Mouse (Mus musculus): ENCODE results near the gene Lzts3. TPM values are rescaled to one million over a fixed set of nuclear protein-coding genes. Genes with fewer than 3 reads are reported as not detected.

The Lzts3 gene
- polyA plus RNA-seq, 1 experiment from 2014 or later: 3.1 TPM

DNA sequence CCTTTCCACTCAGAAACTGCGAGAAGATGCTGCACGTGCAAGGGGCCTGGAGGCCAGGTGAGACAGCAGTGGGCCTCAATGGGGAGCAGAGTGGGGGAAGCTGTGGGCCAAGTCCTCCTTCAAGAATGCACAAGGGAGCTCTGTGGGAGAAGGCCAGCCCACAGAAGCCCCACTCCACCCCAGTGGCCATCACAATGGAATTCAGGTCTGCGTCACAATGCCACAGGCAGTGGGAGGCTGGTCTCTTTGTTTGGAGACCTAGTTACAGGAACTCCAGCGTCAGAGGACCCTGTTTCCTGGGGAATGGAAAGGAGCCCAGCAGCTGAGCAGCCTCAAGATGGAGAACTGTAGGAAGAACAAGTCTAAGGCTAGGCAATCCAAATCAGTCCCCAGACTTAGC is 53.4 kb downstream of the Lzts3 start:
- Histone ChIP-seq H3K9me3 (no peaks in the 10 kb centered on the region), H3K36me3 (replicated peaks) (peaks cover 44% of the 10 kb centered on the region), H3K27me3 (replicated peaks; ENCODE audit: low read depth, poor library complexity, severe bottlenecking) (peaks cover 12% of the 10 kb centered on the region; the same call in 1 of the 2 replicates), H3K4me1 (no peaks in the 10 kb centered on the region; the same call in 1 of the 2 replicates), H3K4me3 (no peak overlapping the region), H3K27ac (replicated peaks) (no peak overlapping the region)
- no peak for DNase-seq (ENCODE audit: low spot score)
- 73% methylated on average over 4 of the region's 4 CpGs for WGBS

DNA sequence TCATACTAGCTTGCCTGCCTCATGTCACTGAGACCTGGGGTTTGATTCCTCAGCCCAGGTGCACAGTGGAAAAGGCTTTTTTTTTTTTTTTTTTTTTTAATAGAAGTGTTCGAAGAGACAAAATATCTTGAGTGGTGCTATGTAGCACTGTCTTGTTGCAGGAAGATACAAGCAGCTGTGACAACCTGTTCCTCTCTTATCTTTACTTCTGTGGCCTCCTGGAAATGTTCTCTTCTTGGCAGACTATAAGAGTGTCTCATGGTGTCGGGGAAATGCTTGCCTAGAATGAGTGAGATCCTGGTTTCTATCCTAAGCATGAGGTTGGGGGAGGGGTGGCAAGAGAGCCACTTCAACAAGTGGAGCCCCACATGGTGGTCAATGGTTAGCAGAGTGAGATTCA is 54.2 kb downstream of the Lzts3 start:
- H3K27me3 ChIP-seq (replicated peaks; ENCODE audit: low read depth, poor library complexity, severe bottlenecking): peaks cover 19% of the 10 kb centered on the region
- no peaks in the 10 kb centered on the region for H3K9me3 ChIP-seq
- 84% methylated on average over 2 of the region's 2 CpGs for WGBS
- peaks cover 38% of the 10 kb centered on the region for H3K36me3 ChIP-seq (replicated peaks)
- DNase-seq (ENCODE audit: low spot score): no peak
- no peak overlapping the region for H3K4me3 ChIP-seq
- H3K27ac ChIP-seq (replicated peaks): no peak overlapping the region
- H3K4me1 ChIP-seq: no peaks in the 10 kb centered on the region; the same call in 1 of the 2 replicates

DNA sequence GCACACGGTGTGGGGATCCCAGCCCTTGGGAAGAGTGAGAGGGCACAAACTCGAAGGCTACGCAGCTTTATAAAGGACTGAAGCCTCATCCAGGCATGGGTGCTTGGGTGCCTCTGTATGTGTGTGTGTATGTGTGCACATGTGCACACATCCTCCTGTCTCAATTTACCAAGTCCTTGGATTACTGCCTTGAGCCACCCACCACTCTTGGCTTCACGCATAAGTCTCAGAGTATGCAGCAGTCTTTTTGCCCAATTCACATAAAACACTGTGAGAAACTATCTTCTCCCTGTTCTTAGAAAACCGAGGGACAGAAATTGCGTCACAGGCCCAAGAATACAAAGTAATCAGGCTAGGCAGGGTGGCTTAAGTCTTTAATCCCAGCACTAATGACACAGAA is 56.6 kb downstream of the Lzts3 start:
- H3K27me3 ChIP-seq (replicated peaks; ENCODE audit: low read depth, poor library complexity, severe bottlenecking): peaks cover 43% of the 10 kb centered on the region
- no peak for DNase-seq (ENCODE audit: low spot score)
- H3K36me3 ChIP-seq (replicated peaks): peaks cover 15% of the 10 kb centered on the region
- 86% methylated on average over 6 of the region's 6 CpGs for WGBS
- H3K9me3 ChIP-seq: no peaks in the 10 kb centered on the region
- H3K27ac ChIP-seq (replicated peaks): no peak overlapping the region
- no peak overlapping the region for H3K4me3 ChIP-seq
- peaks cover 1% of the 10 kb centered on the region; the same call in 1 of the 2 replicates for H3K4me1 ChIP-seq

DNA sequence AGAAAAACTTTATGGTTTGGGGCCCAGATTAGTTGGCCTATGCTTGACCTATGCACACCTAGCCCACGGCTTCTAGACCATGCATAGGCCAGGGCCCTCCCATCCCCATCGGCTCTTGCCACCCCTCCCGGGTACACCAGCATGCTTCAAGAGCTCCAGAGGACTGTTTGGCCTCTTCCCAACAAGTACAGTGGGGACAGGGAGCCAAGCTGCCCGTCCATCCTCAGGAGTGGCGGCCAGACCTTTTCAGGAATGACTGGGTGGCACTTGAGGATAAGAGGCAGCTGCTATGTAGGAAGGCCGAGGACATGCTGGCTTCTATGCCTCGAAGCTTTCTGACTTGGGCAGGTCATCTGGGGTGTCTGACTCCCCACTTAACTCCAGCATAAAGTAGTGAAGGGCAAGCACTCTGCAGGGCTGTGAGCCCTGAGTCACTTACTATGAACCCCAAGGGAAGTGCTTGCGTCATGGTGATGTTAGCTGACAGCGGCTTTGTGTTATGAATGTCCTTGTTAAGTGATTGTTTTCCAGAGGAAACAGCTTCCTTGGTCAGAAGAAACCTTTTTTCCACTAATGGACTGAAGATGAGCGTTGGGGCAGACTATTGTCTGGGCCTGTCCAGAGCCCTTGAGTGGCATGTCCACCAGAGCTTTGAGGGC is 58.6 kb downstream of the Lzts3 start:
- Histone ChIP-seq H3K27ac (replicated peaks) (no peak overlapping the region), H3K4me3 (no peak overlapping the region), H3K36me3 (replicated peaks) (no peaks in the 10 kb centered on the region), H3K4me1 (peaks cover 13% of the 10 kb centered on the region), H3K9me3 (no peaks in the 10 kb centered on the region), H3K27me3 (replicated peaks; ENCODE audit: low read depth, poor library complexity, severe bottlenecking) (peaks cover 63% of the 10 kb centered on the region)
- WGBS: 85% methylated on average over 10 of the region's 10 CpGs
- DNase-seq (ENCODE audit: low spot score): no peak

Other genes with a start within 250 kb of the Lzts3 start
- gene Cpxm1, start 245.2 kb downstream of the Lzts3 start, polyA plus RNA-seq (2016; fragmentation: Nextera tagmentation; extraction: Ambion mirVana): 63.6 and 69.7 TPM in 2 replicates
- 0.08 TPM in 1 of 2 replicates, not detected in the other for gene Gm28372, start 237.6 kb downstream of the Lzts3 start, polyA plus RNA-seq (2016; fragmentation: Nextera tagmentation; extraction: Ambion mirVana)
- not detected in 2 replicates for gene 1700020A23Rik, start 237.5 kb downstream of the Lzts3 start, polyA plus RNA-seq (2016; fragmentation: Nextera tagmentation; extraction: Ambion mirVana)
- not detected in 2 replicates for gene Tmem239, start 236.3 kb downstream of the Lzts3 start, polyA plus RNA-seq (2016; fragmentation: Nextera tagmentation; extraction: Ambion mirVana)
- 112 and 122 TPM in 2 replicates for gene Vps16, start 218.5 kb downstream of the Lzts3 start, polyA plus RNA-seq (2016; fragmentation: Nextera tagmentation; extraction: Ambion mirVana)
- 13.9 and 14.0 TPM in 2 replicates for gene Pced1a, start 218.1 kb downstream of the Lzts3 start, polyA plus RNA-seq (2016; fragmentation: Nextera tagmentation; extraction: Ambion mirVana)
- gene Ptpra, start 192.5 kb downstream of the Lzts3 start, polyA plus RNA-seq (2016; fragmentation: Nextera tagmentation; extraction: Ambion mirVana): 81.1 and 82.7 TPM in 2 replicates
- 83.7 and 86.4 TPM in 2 replicates for gene Mrps26, start 79.1 kb downstream of the Lzts3 start, polyA plus RNA-seq (2016; fragmentation: Nextera tagmentation; extraction: Ambion mirVana)
- gene Oxt, start 66.6 kb downstream of the Lzts3 start, polyA plus RNA-seq (2016; fragmentation: Nextera tagmentation; extraction: Ambion mirVana): not detected in 2 replicates
- not detected in 2 replicates for gene Avp, start 60.2 kb downstream of the Lzts3 start, polyA plus RNA-seq (2016; fragmentation: Nextera tagmentation; extraction: Ambion mirVana)
- gene Fastkd5, start 12.8 kb downstream of the Lzts3 start, polyA plus RNA-seq (2016; fragmentation: Nextera tagmentation; extraction: Ambion mirVana): 23.3 and 25.5 TPM in 2 replicates
- 21.3 and 21.6 TPM in 2 replicates for gene Ubox5, start 12.8 kb downstream of the Lzts3 start, polyA plus RNA-seq (2016; fragmentation: Nextera tagmentation; extraction: Ambion mirVana)
- gene Ddrgk1, start 21.9 kb upstream of the Lzts3 start, polyA plus RNA-seq (2016; fragmentation: Nextera tagmentation; extraction: Ambion mirVana): 48.2 and 48.3 TPM in 2 replicates
- gene Itpa, start 24.8 kb upstream of the Lzts3 start, polyA plus RNA-seq (2016; fragmentation: Nextera tagmentation; extraction: Ambion mirVana): 144 and 150 TPM in 2 replicates
- gene Slc4a11, start 54.7 kb upstream of the Lzts3 start, polyA plus RNA-seq (2016; fragmentation: Nextera tagmentation; extraction: Ambion mirVana): 0.53 and 0.69 TPM in 2 replicates

Data from embryonic facial prominence, embryonic 10.5 days (tissue).